Mouse (Mus musculus) E14TG2a.4 (cell line): ENCODE data around the gene Synm.

Experiments
- H3K27me3 ChIP-seq: 2 replicates; pipeline ENCODE4 v1.6.1; 2014; ENCODE audit warnings: low read length, control low read depth; ENCODE audit not compliant: insufficient read depth
- H3K36me3 ChIP-seq: 2 replicates; pipeline ENCODE4 v1.6.1; 2014; ENCODE audit warnings: low read length, control low read depth; ENCODE audit not compliant: insufficient read depth
- H3K4me1 ChIP-seq: replicated peaks from 2 replicates; pipeline ENCODE4 v1.6.1; 2014; ENCODE audit warnings: low read depth, low read length, control low read depth
- H3K4me3 ChIP-seq: replicated peaks from 2 replicates; pipeline ENCODE4 v1.5.1; 2014; ENCODE audit warnings: mild to moderate bottlenecking, low read length
- H3K9me3 ChIP-seq: 2 replicates; pipeline ENCODE4 v1.6.1; 2014; ENCODE audit warnings: low read length, control low read depth
- CTCF ChIP-seq: conservative IDR thresholded peaks from 2 replicates; pipeline ENCODE4 v1.5.1; 2014; ENCODE audit warnings: low read length
- NANOG ChIP-seq: IDR thresholded peaks from 2 replicates; pipeline ENCODE4 v1.6.1; 2014; ENCODE audit warnings: borderline replicate concordance, low read length, mixed read lengths
- POU5F1 ChIP-seq: IDR thresholded peaks from 2 replicates; pipeline ENCODE4 v1.6.1; 2014; ENCODE audit warnings: low read length, borderline replicate concordance

The Synm gene

DNA sequence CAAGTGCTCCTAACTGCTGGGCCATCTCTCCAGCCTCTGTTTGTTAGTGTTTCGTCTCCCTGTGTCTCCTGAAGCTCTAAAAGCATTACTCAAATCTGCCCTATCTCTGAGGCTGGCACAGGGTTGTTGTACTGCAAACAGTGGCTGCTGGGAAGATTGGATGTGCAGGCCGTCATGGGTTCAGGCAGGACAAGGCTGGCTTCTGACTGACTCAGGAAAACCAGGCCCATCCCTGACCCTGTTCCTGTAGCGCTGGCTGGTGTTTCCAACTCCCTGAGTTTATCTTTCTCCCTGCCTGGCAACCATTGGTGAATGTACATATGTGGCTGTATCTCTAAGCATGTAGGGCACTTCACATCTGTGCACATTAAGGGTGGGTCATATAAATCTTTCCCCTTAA is 42.0 kb downstream of the Synm start:
- Histone ChIP-seq H3K36me3 (no peaks in the 10 kb centered on the region), H3K27me3 (no peaks in the 10 kb centered on the region), H3K9me3 (no peaks in the 10 kb centered on the region), H3K4me1 (peaks cover 8% of the 10 kb centered on the region), H3K4me3 (no peak overlapping the region)
- TF ChIP-seq NANOG (no peak), CTCF (no peak), POU5F1 (no peak)

DNA sequence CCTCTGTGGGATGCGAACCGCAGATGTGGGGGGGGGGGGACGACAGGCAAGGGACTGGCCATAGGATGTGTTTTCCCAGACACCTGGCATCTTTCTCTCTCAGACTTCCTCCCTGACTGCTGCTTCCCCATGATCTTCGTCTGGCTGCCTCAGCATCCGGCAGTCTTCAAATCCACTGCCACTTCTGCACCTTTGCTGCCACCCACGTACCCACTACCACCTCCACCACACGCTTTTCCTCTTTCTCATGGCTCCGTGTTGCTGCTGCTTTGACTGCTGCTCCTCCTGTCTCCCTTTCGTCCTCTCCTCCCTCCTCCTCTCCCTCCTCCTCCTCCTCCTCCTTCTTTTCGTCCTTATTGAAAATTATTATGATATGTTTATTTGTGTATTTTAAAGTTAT is 42.6 kb downstream of the Synm start:
- Histone ChIP-seq H3K27me3 (no peaks in the 10 kb centered on the region), H3K4me1 (peaks cover 2% of the 10 kb centered on the region), H3K9me3 (no peaks in the 10 kb centered on the region), H3K4me3 (no peak overlapping the region), H3K36me3 (no peaks in the 10 kb centered on the region)
- TF ChIP-seq POU5F1 = no peak
- TF ChIP-seq NANOG = no peak
- no peak for TF ChIP-seq CTCF

DNA sequence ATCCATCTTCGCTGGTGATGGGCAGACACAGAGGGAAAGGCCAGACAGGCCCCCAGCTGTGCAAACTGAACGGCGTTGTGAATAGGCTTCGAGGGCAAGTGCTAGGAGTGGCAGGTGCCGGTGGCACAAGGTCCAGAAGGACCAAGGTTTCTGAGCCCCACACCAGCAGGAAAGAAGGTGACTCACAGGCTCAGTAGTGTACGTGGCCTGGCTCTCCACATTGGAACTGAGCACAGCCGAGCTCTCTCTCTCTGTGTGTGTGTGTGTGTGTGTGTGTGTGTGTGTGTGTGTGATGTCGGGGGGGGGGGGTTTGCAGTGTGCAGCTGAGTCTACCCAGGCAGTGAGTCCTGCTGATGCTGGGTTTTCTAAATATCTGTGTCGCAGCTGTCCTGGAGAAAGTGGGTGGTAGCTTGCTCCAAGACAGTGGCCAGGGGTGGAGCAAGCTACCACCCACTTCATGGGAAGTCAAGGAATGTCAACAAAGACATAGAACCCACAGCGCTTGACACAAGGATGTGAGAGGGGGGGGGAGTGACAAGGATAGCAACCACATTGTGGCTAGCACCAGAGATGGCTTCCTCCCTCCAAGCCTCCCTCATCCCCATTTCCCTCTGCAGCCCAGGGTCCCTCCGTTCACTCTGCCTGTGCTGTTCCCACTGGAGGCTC is 43.2 kb downstream of the Synm start:
- no peaks in the 10 kb centered on the region for H3K4me1 ChIP-seq
- no peak overlapping the region for H3K4me3 ChIP-seq
- no peaks in the 10 kb centered on the region for H3K9me3 ChIP-seq
- H3K36me3 ChIP-seq = no peaks in the 10 kb centered on the region
- no peaks in the 10 kb centered on the region for H3K27me3 ChIP-seq
- TF ChIP-seq POU5F1 (no peak), CTCF (no peak), NANOG (no peak)

DNA sequence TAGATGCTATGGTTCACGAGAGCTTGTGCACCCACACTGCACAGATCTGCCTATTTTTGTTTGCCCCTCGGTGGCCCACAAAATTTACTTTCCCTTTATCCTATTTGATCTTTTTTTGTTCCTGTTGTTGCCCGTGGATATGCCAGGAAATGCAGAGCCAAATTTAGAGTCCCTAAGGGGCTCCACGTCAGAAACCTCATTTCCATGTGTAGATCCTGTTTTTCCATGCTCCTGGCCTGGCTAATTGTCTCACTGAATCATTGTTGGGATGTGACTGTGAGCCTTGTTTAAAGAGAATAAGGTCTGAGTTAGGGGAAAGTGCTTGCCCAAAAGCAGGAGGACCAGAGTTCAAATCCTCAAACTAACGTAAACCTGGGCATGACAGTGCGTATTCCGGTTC is 44.4 kb downstream of the Synm start:
- no peaks in the 10 kb centered on the region for H3K4me1 ChIP-seq
- no peaks in the 10 kb centered on the region for H3K9me3 ChIP-seq
- no peaks in the 10 kb centered on the region for H3K36me3 ChIP-seq
- H3K27me3 ChIP-seq = no peaks in the 10 kb centered on the region
- TF ChIP-seq POU5F1 (no peak), NANOG (no peak), CTCF (no peak)
- no peak overlapping the region for H3K4me3 ChIP-seq

DNA sequence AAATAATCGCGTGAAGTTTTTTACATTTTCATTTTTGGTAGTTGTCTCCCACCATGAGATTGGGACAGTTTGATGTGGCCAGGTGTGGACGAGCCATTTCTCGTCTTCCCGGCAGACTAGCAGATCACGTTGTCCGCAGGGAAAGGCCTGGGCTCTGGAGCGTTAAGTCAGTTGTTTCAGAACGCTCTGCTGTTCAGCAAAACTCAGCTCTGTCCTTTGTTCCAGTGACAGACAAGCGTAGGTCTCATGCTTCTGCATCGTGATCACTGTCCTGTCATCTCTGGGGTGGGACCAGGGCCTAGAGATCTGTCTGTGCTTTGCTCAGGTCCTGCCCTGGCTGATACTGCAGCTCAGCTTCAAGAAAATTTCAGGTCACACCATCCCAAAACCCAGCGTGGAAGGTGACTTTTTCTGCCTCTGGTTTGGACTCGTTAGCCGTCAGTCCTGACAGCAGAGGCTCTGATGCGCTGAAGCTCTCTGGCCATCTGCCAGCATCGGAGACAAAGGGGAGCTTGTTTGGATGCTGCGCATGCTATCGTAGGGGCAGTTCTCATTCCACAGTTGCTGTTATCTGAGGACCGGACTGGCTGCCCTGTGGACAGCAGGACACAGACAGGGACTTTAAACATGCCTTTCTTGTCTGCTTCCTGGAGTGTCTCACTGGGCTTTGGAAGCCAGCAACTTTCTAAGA is 45.6 kb downstream of the Synm start:
- Histone ChIP-seq H3K36me3 (0 out of 2 replicates have a peak, but pooled peaks cover 3% of the 10 kb centered on the region), H3K9me3 (no peaks in the 10 kb centered on the region), H3K4me3 (no peak overlapping the region), H3K27me3 (no peaks in the 10 kb centered on the region), H3K4me1 (no peaks in the 10 kb centered on the region)
- TF ChIP-seq POU5F1 (no peak), NANOG (no peak), CTCF (no peak)

DNA sequence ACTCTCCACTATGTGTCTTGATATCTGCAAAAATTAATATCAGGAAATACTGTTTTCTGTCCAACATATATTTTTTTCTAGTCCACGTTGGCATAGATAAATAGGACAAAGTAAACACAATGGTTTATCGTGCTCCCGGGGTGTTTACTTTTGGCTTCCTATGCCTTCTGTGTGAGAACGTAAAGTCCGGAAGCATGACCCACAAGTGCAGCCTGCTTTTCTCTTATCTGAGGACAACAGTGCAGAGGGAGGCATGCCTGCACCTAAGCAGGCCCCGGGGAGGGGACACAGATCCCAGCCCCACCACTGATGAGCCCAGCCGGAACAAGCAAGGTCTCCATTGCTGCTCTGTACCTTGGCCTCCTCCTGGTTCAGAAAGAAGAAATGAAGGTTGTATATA is 49.3 kb downstream of the Synm start:
- Histone ChIP-seq H3K36me3 (0 out of 2 replicates have a peak, but pooled peaks cover 3% of the 10 kb centered on the region), H3K27me3 (no peaks in the 10 kb centered on the region), H3K4me1 (peaks cover 8% of the 10 kb centered on the region), H3K9me3 (no peaks in the 10 kb centered on the region), H3K4me3 (no peak overlapping the region)
- TF ChIP-seq POU5F1 (no peak), CTCF (no peak), NANOG (no peak)

DNA sequence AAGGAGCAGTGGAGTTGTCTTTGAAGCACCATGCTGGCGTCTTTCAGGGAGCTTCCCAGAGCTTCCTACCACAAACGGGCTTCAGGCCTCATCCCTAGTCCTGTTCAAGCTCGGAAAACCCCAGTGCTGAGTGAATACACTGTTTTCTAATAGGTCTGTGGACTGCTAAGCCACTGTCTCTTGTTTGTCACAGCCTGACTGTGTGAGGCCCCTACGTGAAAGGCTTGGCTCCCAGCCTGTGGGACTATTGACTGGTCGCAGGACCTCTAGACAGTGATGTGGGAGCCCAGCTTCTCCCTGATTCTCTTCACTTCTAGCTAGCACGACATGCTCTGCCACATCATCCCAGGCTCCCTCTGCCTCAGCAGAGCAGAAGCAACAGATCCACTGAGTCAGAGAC is 51.4 kb downstream of the Synm start:
- TF ChIP-seq POU5F1 (no peak), CTCF (no peak), NANOG (no peak)
- Histone ChIP-seq H3K36me3 (0 out of 2 replicates have a peak, but pooled peaks cover 3% of the 10 kb centered on the region), H3K4me3 (no peak overlapping the region), H3K4me1 (peaks cover 8% of the 10 kb centered on the region), H3K27me3 (no peaks in the 10 kb centered on the region), H3K9me3 (no peaks in the 10 kb centered on the region)

DNA sequence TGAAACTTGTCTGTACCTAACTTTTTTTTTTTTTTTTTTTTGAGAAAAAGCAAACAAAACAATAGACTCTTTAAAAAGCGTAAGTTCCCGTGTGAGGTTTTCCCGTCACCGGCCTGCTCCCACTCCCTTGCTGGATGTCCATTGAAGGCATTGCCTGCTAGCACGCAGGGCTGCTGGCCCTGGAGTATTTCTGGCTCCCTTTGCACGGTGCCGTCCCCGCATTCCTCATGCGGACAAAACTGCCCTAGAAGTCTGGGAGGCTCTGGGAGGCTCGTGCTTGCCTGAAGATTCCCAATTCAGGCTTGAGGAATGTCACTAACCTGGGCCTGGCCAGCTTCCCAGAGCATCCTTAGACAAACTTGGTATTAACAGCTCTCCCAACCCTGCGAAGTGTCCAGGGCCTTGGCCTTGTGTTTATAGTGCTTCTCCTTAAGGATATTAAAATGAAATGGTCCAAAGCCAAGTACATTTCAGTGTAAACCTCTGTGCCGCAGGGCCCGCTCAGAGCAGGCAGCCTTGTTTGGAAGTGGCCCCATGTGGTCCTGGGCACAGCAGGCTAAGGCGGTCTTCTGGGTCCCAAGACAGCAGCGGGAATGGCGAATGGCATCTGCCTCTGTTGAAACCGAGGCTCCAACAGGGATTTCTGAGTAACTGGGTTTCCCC is 58.2 kb downstream of the Synm start:
- Histone ChIP-seq H3K27me3 (peaks cover 3% of the 10 kb centered on the region; the same call in 1 of the 2 replicates), H3K4me1 (peaks cover 16% of the 10 kb centered on the region), H3K36me3 (no peaks in the 10 kb centered on the region; the same call in 1 of the 2 replicates), H3K9me3 (peaks cover 5% of the 10 kb centered on the region; the same call in 1 of the 2 replicates), H3K4me3 (no peak overlapping the region)
- TF ChIP-seq POU5F1 (no peak), NANOG (no peak), CTCF (no peak)
